Mouse (Mus musculus) stomach, embryonic 15.5 days (tissue): Measurements from ENCODE around the gene Zcwpw1. TPM values are rescaled to one million over a fixed set of nuclear protein-coding genes. Genes with fewer than 3 reads are reported as not detected.

ENCODE experiments used
- ATAC-seq: fragments of 200-750 bp; cut with Nextera tagmentation; 2 replicates; pipeline ENCODE4 v1.8.0; 2017; ENCODE audit warnings: low read depth, moderate number of reproducible peaks, moderate TSS enrichment; ENCODE audit not compliant: insufficient read depth, low FRiP score
- H3K27ac ChIP-seq: fragments of 300-500 bp; sonication (generic); 2 replicates; pipeline ENCODE4 v1.5.1; 2015; ENCODE audit warnings: mild to moderate bottlenecking, inconsistent platforms
- H3K27me3 ChIP-seq: fragments of 300-500 bp; sonication (generic); replicated peaks from 2 replicates; pipeline ENCODE4 v1.6.1; 2015; ENCODE audit warnings: inconsistent platforms
- H3K36me3 ChIP-seq: fragments of 300-500 bp; sonication (generic); 2 replicates; pipeline ENCODE4 v1.6.1; 2015; ENCODE audit warnings: inconsistent platforms
- H3K4me1 ChIP-seq: fragments of 300-500 bp; sonication (generic); 2 replicates; pipeline ENCODE4 v1.6.1; 2015; ENCODE audit warnings: inconsistent platforms
- H3K4me2 ChIP-seq: fragments of 300-500 bp; sonication (generic); 2 replicates; pipeline ENCODE4 v1.6.1; 2015; ENCODE audit warnings: mild to moderate bottlenecking, inconsistent platforms
- H3K4me3 ChIP-seq: fragments of 300-500 bp; sonication (generic); replicated peaks from 2 replicates; pipeline ENCODE4 v1.5.1; 2015; ENCODE audit warnings: inconsistent platforms
- H3K9ac ChIP-seq: fragments of 300-500 bp; sonication (generic); 2 replicates; pipeline ENCODE4 v1.6.1; 2015; ENCODE audit warnings: inconsistent platforms
- H3K9me3 ChIP-seq: fragments of 300-500 bp; sonication (generic); 2 replicates; pipeline ENCODE4 v1.6.1; 2016; ENCODE audit warnings: inconsistent platforms
- WGBS: fragments of 180-500 bp; shearing (Covaris S2); methylation state at CpG from one replicate; pipeline ENCODE4 v1.1.7; 2015; 5-methylcytosine and 5-hydroxymethylcytosine counted together
- polyA plus RNA-seq: library from polyadenylated mRNA; unstranded; fragments of >200 nt; fragmentation: Nextera tagmentation; extraction: Ambion mirVana; gene quantifications from 2 replicates; pipeline ENCODE4 v1.2.1, GENCODE M21; 2015

Gene Zcwpw1
- polyA plus RNA-seq, 1 experiment from 2014 or later: 18.3 TPM

GRCm38 (mm10) chr5:137788946-137789531 is 1.4 kb downstream of the Zcwpw1 start:
- ATAC-seq: no peak

DNA sequence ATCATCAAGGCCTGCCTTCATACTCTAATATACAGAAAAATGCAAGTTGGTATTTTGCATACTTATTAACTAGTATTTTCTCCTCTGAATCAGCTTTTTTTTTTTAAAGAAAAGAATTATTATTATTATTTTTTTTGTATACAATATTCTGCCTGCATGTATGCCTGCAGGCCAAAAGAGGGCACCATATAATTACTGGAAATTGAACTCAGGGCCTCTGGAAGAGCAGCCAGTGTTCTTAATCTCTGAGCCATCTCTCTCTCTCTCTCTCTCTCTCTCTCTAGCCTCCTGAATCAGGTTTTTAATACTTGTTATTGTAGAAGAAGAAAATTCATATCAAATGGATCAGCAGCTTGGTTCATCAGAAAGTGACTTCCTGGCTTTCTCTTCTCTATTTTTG is 4.0 kb downstream of the Zcwpw1 start:
- H3K4me1 ChIP-seq: 0 out of 2 replicates have a peak, but pooled peaks cover 4% of the 10 kb centered on the region
- no peaks in the 10 kb centered on the region for H3K36me3 ChIP-seq
- H3K9ac ChIP-seq: no peak overlapping the region
- H3K27me3 ChIP-seq: no peaks in the 10 kb centered on the region
- no peak overlapping the region for H3K4me2 ChIP-seq
- no peaks in the 10 kb centered on the region for H3K9me3 ChIP-seq
- no peak overlapping the region for H3K4me3 ChIP-seq
- H3K27ac ChIP-seq: no peak overlapping the region
- ATAC-seq: no peak

More at GRCm38 (mm10) chr5:137788946-137789531, 1.4 kb downstream of the Zcwpw1 start:
- Histone ChIP-seq H3K4me2 (no peak overlapping the region), H3K27ac (no peak overlapping the region), H3K36me3 (0 out of 2 replicates have a peak, but pooled peaks cover 3% of the 10 kb centered on the region), H3K9ac (no peak overlapping the region), H3K4me1 (peaks cover 17% of the 10 kb centered on the region), H3K27me3 (no peaks in the 10 kb centered on the region), H3K4me3 (no peak overlapping the region), H3K9me3 (no peaks in the 10 kb centered on the region)
- 92% methylated on average over 2 of the region's 2 CpGs for WGBS

GRCm38 (mm10) chr5:137796606-137797005 is 9.0 kb downstream of the Zcwpw1 start:
- H3K27me3 ChIP-seq: no peaks in the 10 kb centered on the region
- H3K4me3 ChIP-seq: no peak overlapping the region
- no peak overlapping the region for H3K27ac ChIP-seq
- H3K4me2 ChIP-seq: no peak overlapping the region
- WGBS: 73% methylated on average over 3 of the region's 3 CpGs
- H3K9ac ChIP-seq: no peak overlapping the region
- no peaks in the 10 kb centered on the region for H3K9me3 ChIP-seq
- H3K36me3 ChIP-seq: no peaks in the 10 kb centered on the region
- ATAC-seq: no peak
- no peaks in the 10 kb centered on the region for H3K4me1 ChIP-seq

DNA sequence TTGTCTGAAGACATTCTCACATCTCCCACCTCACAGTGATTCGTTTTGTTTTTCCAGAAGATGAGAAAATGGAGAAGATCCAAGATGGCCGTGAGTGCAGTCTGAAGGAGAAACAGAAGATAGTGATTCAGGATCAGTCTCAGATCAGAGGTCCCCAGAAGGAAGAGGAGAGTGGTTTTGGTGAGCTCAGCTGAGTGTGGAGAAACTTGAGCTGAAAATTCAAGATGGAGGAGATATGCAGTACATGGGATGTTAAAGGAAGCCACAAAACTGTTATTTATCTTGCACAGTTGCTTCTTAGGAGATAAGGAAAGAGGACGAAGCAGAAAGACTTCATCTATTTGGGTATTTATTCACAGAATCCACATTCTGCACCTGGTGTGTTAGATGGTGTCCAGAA is 13.3 kb downstream of the Zcwpw1 start:
- Histone ChIP-seq H3K36me3 (no peaks in the 10 kb centered on the region), H3K27ac (no peak overlapping the region), H3K4me2 (no peak overlapping the region), H3K4me1 (no peaks in the 10 kb centered on the region), H3K27me3 (no peaks in the 10 kb centered on the region), H3K9me3 (no peaks in the 10 kb centered on the region), H3K9ac (no peak overlapping the region), H3K4me3 (no peak overlapping the region)
- WGBS: 78% methylated on average over 3 of the region's 3 CpGs
- no peak for ATAC-seq

DNA sequence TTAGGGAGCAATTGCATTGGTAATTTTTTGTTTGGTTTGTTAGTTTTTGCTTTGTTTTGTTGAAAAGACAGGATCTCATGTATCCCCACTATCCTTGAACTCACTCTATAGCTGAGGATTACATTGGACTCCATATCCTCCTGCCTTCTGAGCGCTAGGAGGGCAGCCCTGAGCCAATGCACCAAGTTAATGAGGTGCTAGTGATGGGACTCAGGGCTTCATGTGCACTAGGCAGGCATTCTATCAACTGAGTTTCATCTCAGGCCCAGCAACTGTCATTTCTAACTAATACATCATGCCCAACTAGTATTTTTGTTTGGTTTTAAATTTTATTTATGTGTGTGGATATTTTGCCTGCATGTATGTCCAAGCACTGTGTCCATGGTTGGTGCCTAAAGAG is 18.6 kb downstream of the Zcwpw1 start:
- no peak overlapping the region for H3K9ac ChIP-seq
- 85% methylated on average over 1 of the region's 1 CpGs for WGBS
- no peaks in the 10 kb centered on the region for H3K4me1 ChIP-seq
- H3K9me3 ChIP-seq: no peaks in the 10 kb centered on the region
- no peak overlapping the region for H3K4me2 ChIP-seq
- H3K27me3 ChIP-seq: no peaks in the 10 kb centered on the region
- ATAC-seq: no peak
- H3K36me3 ChIP-seq: no peaks in the 10 kb centered on the region
- H3K27ac ChIP-seq: no peak overlapping the region
- H3K4me3 ChIP-seq: no peak overlapping the region

DNA sequence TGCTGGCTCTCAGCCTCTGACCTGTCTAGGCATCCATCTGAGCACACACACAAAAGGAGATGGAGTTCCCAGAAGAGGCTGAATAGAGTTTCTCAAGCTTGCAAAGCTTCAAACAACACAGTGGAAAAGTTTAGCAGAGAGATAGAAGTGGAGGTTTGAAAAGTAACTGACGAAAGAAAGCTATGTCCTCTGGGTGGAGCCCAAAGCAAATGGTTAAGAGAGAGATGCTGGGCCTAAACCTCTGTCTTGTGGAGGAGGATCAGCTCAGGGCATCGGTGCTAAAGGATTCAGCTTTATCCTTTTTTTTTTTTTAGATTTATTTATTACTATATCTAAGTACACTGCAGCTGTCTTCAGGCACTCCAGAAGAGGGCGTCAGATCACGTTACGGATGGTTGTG is 20.7 kb downstream of the Zcwpw1 start:
- no peak overlapping the region for H3K4me3 ChIP-seq
- H3K9me3 ChIP-seq: no peaks in the 10 kb centered on the region
- no peaks in the 10 kb centered on the region for H3K27me3 ChIP-seq
- no peak overlapping the region for H3K27ac ChIP-seq
- no peaks in the 10 kb centered on the region for H3K36me3 ChIP-seq
- H3K9ac ChIP-seq: no peak overlapping the region
- 88% methylated on average over 5 of the region's 5 CpGs for WGBS
- H3K4me2 ChIP-seq: no peak overlapping the region
- ATAC-seq: no peak
- no peaks in the 10 kb centered on the region for H3K4me1 ChIP-seq

- ATAC-seq: no peak
- WGBS: 63% methylated on average over 4 of the region's 4 CpGs
- Histone ChIP-seq H3K9me3 (no peaks in the 10 kb centered on the region), H3K4me3 (no peak overlapping the region), H3K9ac (no peak overlapping the region), H3K27me3 (no peaks in the 10 kb centered on the region), H3K4me2 (no peak overlapping the region), H3K36me3 (no peaks in the 10 kb centered on the region), H3K27ac (no peak overlapping the region), H3K4me1 (no peaks in the 10 kb centered on the region)
Observed at GRCm38 (mm10) chr5:137817466-137818222, 30.0 kb downstream of the Zcwpw1 start.

DNA sequence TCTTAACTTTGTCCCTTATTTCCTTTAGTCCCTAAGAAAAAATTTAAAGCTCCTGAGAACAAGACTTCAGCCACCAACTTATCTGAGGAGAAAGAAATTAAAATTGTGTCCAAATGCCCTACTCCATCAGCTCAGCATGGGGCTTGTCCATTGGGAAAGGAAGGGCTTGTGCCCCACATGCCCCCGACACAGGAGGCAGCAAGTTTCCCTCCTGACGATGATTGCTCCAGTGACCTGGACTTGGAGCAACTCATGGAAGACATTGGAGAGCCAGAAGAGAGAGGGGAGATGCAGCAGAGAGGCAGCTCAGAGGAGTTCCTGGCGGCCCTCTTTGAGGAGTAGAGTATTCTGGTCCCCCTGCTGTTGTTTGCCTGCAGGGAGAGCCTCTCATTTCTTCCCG is 34.5 kb downstream of the Zcwpw1 start:
- Histone ChIP-seq H3K4me2 (no peak overlapping the region), H3K9ac (no peak overlapping the region), H3K36me3 (no peaks in the 10 kb centered on the region), H3K9me3 (no peaks in the 10 kb centered on the region), H3K4me1 (no peaks in the 10 kb centered on the region), H3K4me3 (no peak overlapping the region), H3K27me3 (no peaks in the 10 kb centered on the region), H3K27ac (no peak overlapping the region)
- ATAC-seq: no peak
- WGBS: 65% methylated on average over 4 of the region's 4 CpGs

DNA sequence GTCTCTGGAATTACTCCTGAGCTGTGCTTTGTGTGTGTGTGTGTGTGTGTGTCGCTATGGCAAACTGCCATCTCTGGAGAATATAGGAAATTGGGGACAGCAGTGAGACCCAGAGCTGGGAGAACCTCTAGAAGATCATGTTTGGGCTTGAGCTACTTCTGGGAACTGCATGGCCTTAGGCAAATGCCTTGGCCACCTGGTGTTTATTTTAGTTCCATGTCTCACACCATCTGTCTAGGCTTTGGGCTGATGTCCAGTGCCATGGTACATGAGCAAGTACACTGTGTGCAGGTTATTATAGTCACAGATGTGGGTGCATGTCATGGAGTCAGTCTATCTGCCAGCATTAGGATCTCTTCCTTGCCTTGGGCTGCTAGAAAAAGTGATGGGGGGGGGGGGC is 35.0 kb downstream of the Zcwpw1 start:
- Histone ChIP-seq H3K4me2 (no peak overlapping the region), H3K27me3 (no peaks in the 10 kb centered on the region), H3K36me3 (no peaks in the 10 kb centered on the region), H3K4me1 (no peaks in the 10 kb centered on the region), H3K9ac (no peak overlapping the region), H3K4me3 (no peak overlapping the region), H3K27ac (no peak overlapping the region), H3K9me3 (no peaks in the 10 kb centered on the region)
- WGBS: 74% methylated on average over 1 of the region's 1 CpGs
- ATAC-seq: no peak

GRCm38 (mm10) chr5:137823455-137824045 is 36.0 kb downstream of the Zcwpw1 start:
- H3K4me3 ChIP-seq: no peak overlapping the region
- 86% methylated on average over 6 of the region's 6 CpGs for WGBS
- no peaks in the 10 kb centered on the region for H3K9me3 ChIP-seq
- ATAC-seq: no peak
- no peaks in the 10 kb centered on the region for H3K27me3 ChIP-seq
- H3K36me3 ChIP-seq: no peaks in the 10 kb centered on the region
- no peaks in the 10 kb centered on the region for H3K4me1 ChIP-seq
- H3K27ac ChIP-seq: no peak overlapping the region
- H3K9ac ChIP-seq: no peak overlapping the region
- no peak overlapping the region for H3K4me2 ChIP-seq

- H3K9ac ChIP-seq: no peak overlapping the region
Observed at GRCm38 (mm10) chr5:137825030-137825429, 37.4 kb downstream of the Zcwpw1 start.

DNA sequence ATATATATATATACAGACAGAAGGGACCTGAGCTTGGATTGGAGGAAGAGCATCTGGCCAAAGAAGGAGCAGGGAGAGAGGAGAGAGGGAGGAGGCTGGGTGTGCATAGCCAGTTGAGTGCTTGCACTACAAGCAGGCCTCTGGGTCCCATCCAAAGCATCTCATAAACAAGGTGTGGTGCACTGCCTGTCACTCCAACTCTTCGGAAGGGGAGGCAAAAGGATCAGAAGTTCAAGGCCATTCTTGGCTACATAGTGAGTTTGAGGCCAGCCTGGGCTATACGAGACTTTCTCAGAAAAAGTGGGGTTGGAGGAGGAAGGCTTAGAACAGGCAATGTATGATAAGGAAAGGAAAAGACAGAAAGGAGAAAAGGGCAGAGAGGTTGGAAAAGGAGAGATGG is 38.4 kb downstream of the Zcwpw1 start:
- ATAC-seq: no peak
- WGBS: 68% methylated on average over 2 of the region's 2 CpGs

More at GRCm38 (mm10) chr5:137825030-137825429, 37.4 kb downstream of the Zcwpw1 start:
- no peaks in the 10 kb centered on the region for H3K27me3 ChIP-seq
- ATAC-seq: no peak
- no peak overlapping the region for H3K4me2 ChIP-seq
- no peak overlapping the region for H3K27ac ChIP-seq
- WGBS: 86% methylated on average over 3 of the region's 3 CpGs
- no peaks in the 10 kb centered on the region for H3K36me3 ChIP-seq
- H3K4me1 ChIP-seq: no peaks in the 10 kb centered on the region
- no peaks in the 10 kb centered on the region for H3K9me3 ChIP-seq
- H3K4me3 ChIP-seq: no peak overlapping the region

More for the DNA sequence above, 38.4 kb downstream of the Zcwpw1 start:
- no peaks in the 10 kb centered on the region for H3K27me3 ChIP-seq
- H3K9ac ChIP-seq: no peak overlapping the region
- H3K9me3 ChIP-seq: no peaks in the 10 kb centered on the region
- H3K4me1 ChIP-seq: no peaks in the 10 kb centered on the region
- no peak overlapping the region for H3K4me3 ChIP-seq
- no peak overlapping the region for H3K4me2 ChIP-seq
- no peak overlapping the region for H3K27ac ChIP-seq
- H3K36me3 ChIP-seq: no peaks in the 10 kb centered on the region
